Mouse (Mus musculus) monocyte, adult 2 months (primary cell): Measurements from ENCODE around the gene Psmb9.

Experiments
- DNase-seq, 2 experiments: peaks; one replicate each; pipeline ENCODE4 v3.0.0; 2022; ENCODE audit warnings: low spot score in 2 of 2, low read depth in 1 of 2

Psmb9 gene

GRCm38 (mm10) chr17:34141448-34141847, 46.1 kb downstream of the Psmb9 start:
- DNase-seq: no peak

- DNase-seq: no peak
Measured at GRCm38 (mm10) chr17:34140240-34140639, 47.3 kb downstream of the Psmb9 start.

- DNase-seq: no peak
Measured at GRCm38 (mm10) chr17:34139416-34139815, 48.1 kb downstream of the Psmb9 start.

- DNase-seq: no peak
Measured at GRCm38 (mm10) chr17:34138655-34139054, 48.9 kb downstream of the Psmb9 start.

GRCm38 (mm10) chr17:34137601-34138000, 50.0 kb downstream of the Psmb9 start:
- no peak for DNase-seq

- DNase-seq: peak; percentile 95 to 98
Measured at GRCm38 (mm10) chr17:34135297-34136224, 52.0 kb downstream of the Psmb9 start.

- no peak for DNase-seq
Measured at GRCm38 (mm10) chr17:34134451-34134850, 53.1 kb downstream of the Psmb9 start.

GRCm38 (mm10) chr17:34133289-34133688, 54.3 kb downstream of the Psmb9 start:
- no peak for DNase-seq
